Mouse (Mus musculus): Measurements from ENCODE around the gene 4930505A04Rik. TPM values are rescaled to one million over a fixed set of nuclear protein-coding genes. Genes with fewer than 3 reads are reported as not detected.

Gene 4930505A04Rik
- 61.7 and 84.5 TPM in 2 replicates for polyA plus RNA-seq (2012; rRNA removed)

DNA sequence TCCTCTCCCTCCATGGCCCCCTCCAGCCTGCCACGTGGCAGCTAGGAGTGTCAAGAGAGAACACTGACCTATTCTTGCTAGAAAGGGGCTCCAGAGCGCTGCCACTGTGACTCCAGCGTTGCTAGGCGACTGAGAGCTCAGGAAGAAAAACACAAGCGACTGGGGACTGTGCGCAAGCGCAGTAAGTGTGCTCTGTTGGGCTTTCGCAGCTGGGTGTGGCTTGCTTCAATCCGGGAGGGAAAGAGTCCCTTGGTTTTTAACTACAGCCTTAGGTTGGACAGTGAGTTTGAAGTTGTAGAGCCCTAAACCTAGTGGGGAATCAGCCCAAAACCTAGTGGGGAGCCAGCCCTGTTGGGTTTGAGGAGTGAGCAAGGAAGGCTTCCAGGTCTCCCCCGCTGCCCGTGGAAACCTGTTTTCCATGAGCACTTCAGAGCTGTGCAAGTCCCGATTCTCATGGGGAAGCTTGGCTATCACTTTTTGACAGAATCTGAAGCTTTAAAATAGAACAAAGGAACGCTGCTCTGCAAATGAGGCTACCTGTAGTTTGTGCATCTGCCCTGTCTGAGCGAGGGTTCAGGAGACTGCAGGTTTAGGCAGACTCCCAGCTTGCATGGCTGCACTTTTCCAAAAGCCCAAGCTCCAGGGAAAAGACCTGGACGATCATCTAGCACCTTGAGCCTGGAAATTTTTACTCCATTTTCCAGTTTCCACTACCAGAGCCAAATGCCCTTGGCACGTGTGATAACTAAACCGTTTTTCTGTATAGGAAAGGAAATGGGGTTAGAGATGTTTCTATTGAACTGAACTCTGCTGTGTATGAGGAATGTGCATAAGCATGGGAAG lies at the start of gene 4930505A04Rik:
4930505A04Rik (minus strand) TSS at position 77 of the 843 bp plus-strand sequence.
- peak within 1 kb of the TSS; percentile 74 for H3K27ac ChIP-seq (ENCODE audit: control insufficient read depth, insufficient read depth, low read depth, low read length)
- H3K27me3 ChIP-seq (ENCODE audit: control insufficient read depth, insufficient read depth, low read length), result no peaks in the 10 kb centered on the region
- TF ChIP-seq CTCF (IDR thresholded peaks at IDR 0.05; ENCODE audit: control insufficient read depth, insufficient read depth, insufficient replicate concordance, low read depth, low read length), result no peak
- TF ChIP-seq POLR2A (IDR thresholded peaks at IDR 0.05; ENCODE audit: control insufficient read depth, low read depth, low read length), result peak; percentile 72; the same call in 1 of the 2 replicates
- H3K36me3 ChIP-seq (ENCODE audit: control insufficient read depth, insufficient read depth, low read length), result no peaks in the 10 kb centered on the region
- peak within 1 kb of the TSS; percentile 94 for H3K4me3 ChIP-seq (ENCODE audit: control insufficient read depth, low read depth, low read length)
- H3K4me1 ChIP-seq (ENCODE audit: control insufficient read depth, insufficient read depth, low read length), result peaks cover 6% of the 10 kb centered on the region

GRCm38 (mm10) chr11:30517133-30517532 lies 45.5 kb upstream of the 4930505A04Rik start:
- Histone ChIP-seq H3K36me3 (ENCODE audit: control insufficient read depth, insufficient read depth, low read length) (no peaks in the 10 kb centered on the region), H3K4me1 (ENCODE audit: control insufficient read depth, insufficient read depth, low read length) (no peaks in the 10 kb centered on the region), H3K27me3 (ENCODE audit: control insufficient read depth, insufficient read depth, low read length) (no peaks in the 10 kb centered on the region), H3K4me3 (ENCODE audit: control insufficient read depth, low read depth, low read length) (no peak overlapping the region), H3K27ac (ENCODE audit: control insufficient read depth, insufficient read depth, low read depth, low read length) (peak overlapping the region; percentile 66; the same call in 1 of the 2 replicates)
- no peak for TF ChIP-seq CTCF (IDR thresholded peaks at IDR 0.05; ENCODE audit: control insufficient read depth, insufficient read depth, insufficient replicate concordance, low read depth, low read length)
- no peak for TF ChIP-seq POLR2A (IDR thresholded peaks at IDR 0.05; ENCODE audit: control insufficient read depth, low read depth, low read length)

DNA sequence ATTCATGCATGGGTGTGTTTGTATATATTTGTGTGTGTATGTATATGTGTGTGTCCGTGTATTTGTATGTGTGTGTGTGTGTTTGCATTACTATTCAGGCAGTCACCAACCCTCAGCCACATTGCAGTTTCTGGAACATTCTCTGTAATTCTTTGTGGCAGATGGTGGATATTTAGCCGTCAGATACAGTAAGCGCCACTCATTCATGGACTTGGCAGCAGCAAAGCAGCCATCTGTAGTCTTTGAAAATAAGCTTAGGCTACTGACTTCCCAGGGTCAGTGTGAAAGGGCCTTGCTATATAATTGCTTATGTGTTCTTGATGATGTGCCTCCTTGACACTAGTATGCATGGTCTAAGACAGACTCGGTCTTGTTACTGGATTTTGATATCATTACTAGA lies 36.6 kb upstream of the 4930505A04Rik start:
- no peak for TF ChIP-seq CTCF (IDR thresholded peaks at IDR 0.05; ENCODE audit: control insufficient read depth, insufficient read depth, insufficient replicate concordance, low read depth, low read length)
- TF ChIP-seq POLR2A (IDR thresholded peaks at IDR 0.05; ENCODE audit: control insufficient read depth, low read depth, low read length), result no peak
- H3K36me3 ChIP-seq (ENCODE audit: control insufficient read depth, insufficient read depth, low read length), result no peaks in the 10 kb centered on the region
- H3K27ac ChIP-seq (ENCODE audit: control insufficient read depth, insufficient read depth, low read depth, low read length), result no peak overlapping the region
- no peaks in the 10 kb centered on the region for H3K27me3 ChIP-seq (ENCODE audit: control insufficient read depth, insufficient read depth, low read length)
- H3K4me1 ChIP-seq (ENCODE audit: control insufficient read depth, insufficient read depth, low read length), result no peaks in the 10 kb centered on the region
- no peak overlapping the region for H3K4me3 ChIP-seq (ENCODE audit: control insufficient read depth, low read depth, low read length)

- H3K27me3 ChIP-seq (ENCODE audit: control insufficient read depth, insufficient read depth, low read length), result no peaks in the 10 kb centered on the region
- no peaks in the 10 kb centered on the region for H3K4me1 ChIP-seq (ENCODE audit: control insufficient read depth, insufficient read depth, low read length)
- TF ChIP-seq POLR2A (IDR thresholded peaks at IDR 0.05; ENCODE audit: control insufficient read depth, low read depth, low read length) (no peak), CTCF (IDR thresholded peaks at IDR 0.05; ENCODE audit: control insufficient read depth, insufficient read depth, insufficient replicate concordance, low read depth, low read length) (no peak)
- no peak overlapping the region for H3K27ac ChIP-seq (ENCODE audit: control insufficient read depth, insufficient read depth, low read depth, low read length)
- H3K36me3 ChIP-seq (ENCODE audit: control insufficient read depth, insufficient read depth, low read length), result no peaks in the 10 kb centered on the region
- no peak overlapping the region for H3K4me3 ChIP-seq (ENCODE audit: control insufficient read depth, low read depth, low read length)
Measured at GRCm38 (mm10) chr11:30498738-30499355, 27.2 kb upstream of the 4930505A04Rik start.

- TF ChIP-seq POLR2A (IDR thresholded peaks at IDR 0.05; ENCODE audit: control insufficient read depth, low read depth, low read length) (no peak), CTCF (IDR thresholded peaks at IDR 0.05; ENCODE audit: control insufficient read depth, insufficient read depth, insufficient replicate concordance, low read depth, low read length) (no peak)
- Histone ChIP-seq H3K4me1 (ENCODE audit: control insufficient read depth, insufficient read depth, low read length) (no peaks in the 10 kb centered on the region), H3K36me3 (ENCODE audit: control insufficient read depth, insufficient read depth, low read length) (no peaks in the 10 kb centered on the region), H3K4me3 (ENCODE audit: control insufficient read depth, low read depth, low read length) (no peak overlapping the region), H3K27me3 (ENCODE audit: control insufficient read depth, insufficient read depth, low read length) (no peaks in the 10 kb centered on the region), H3K27ac (ENCODE audit: control insufficient read depth, insufficient read depth, low read depth, low read length) (no peak overlapping the region)
Measured at GRCm38 (mm10) chr11:30497151-30497550, 25.5 kb upstream of the 4930505A04Rik start.

- no peak overlapping the region for H3K4me3 ChIP-seq (ENCODE audit: control insufficient read depth, low read depth, low read length)
- H3K4me1 ChIP-seq (ENCODE audit: control insufficient read depth, insufficient read depth, low read length), result no peaks in the 10 kb centered on the region
- TF ChIP-seq POLR2A (IDR thresholded peaks at IDR 0.05; ENCODE audit: control insufficient read depth, low read depth, low read length) (no peak), CTCF (IDR thresholded peaks at IDR 0.05; ENCODE audit: control insufficient read depth, insufficient read depth, insufficient replicate concordance, low read depth, low read length) (no peak)
- no peaks in the 10 kb centered on the region for H3K27me3 ChIP-seq (ENCODE audit: control insufficient read depth, insufficient read depth, low read length)
- H3K36me3 ChIP-seq (ENCODE audit: control insufficient read depth, insufficient read depth, low read length), result no peaks in the 10 kb centered on the region
- no peak overlapping the region for H3K27ac ChIP-seq (ENCODE audit: control insufficient read depth, insufficient read depth, low read depth, low read length)
Measured at GRCm38 (mm10) chr11:30491515-30492260, 20.1 kb upstream of the 4930505A04Rik start.

- H3K27ac ChIP-seq (ENCODE audit: control insufficient read depth, insufficient read depth, low read depth, low read length), result no peak overlapping the region
- H3K4me1 ChIP-seq (ENCODE audit: control insufficient read depth, insufficient read depth, low read length), result no peaks in the 10 kb centered on the region
- H3K4me3 ChIP-seq (ENCODE audit: control insufficient read depth, low read depth, low read length), result no peak overlapping the region
- no peak for TF ChIP-seq POLR2A (IDR thresholded peaks at IDR 0.05; ENCODE audit: control insufficient read depth, low read depth, low read length)
- TF ChIP-seq CTCF (IDR thresholded peaks at IDR 0.05; ENCODE audit: control insufficient read depth, insufficient read depth, insufficient replicate concordance, low read depth, low read length), result no peak
- no peaks in the 10 kb centered on the region for H3K36me3 ChIP-seq (ENCODE audit: control insufficient read depth, insufficient read depth, low read length)
- no peaks in the 10 kb centered on the region for H3K27me3 ChIP-seq (ENCODE audit: control insufficient read depth, insufficient read depth, low read length)
Measured at GRCm38 (mm10) chr11:30488183-30488582, 16.6 kb upstream of the 4930505A04Rik start.

Data from testis, adult 2 months (tissue).